Mouse (Mus musculus) layer of hippocampus, adult 9-10 months (tissue): Measurements from ENCODE around the gene St6galnac4.
A peak's percentile ranks its signal among the peaks of the same experiment; 100 is the strongest.

Experiments used
- DNase-seq: peaks from one replicate; pipeline ENCODE4 v3.0.0; 2022; ENCODE audit warnings: low spot score

Gene St6galnac4

GRCm38 (mm10) chr2:32627266-32628043 is 40.6 kb downstream of the St6galnac4 start:
- DNase-seq, result no peak

- DNase-seq, result no peak
These were observed 41.2 kb downstream of the St6galnac4 start for GRCm38 (mm10) chr2:32628044-32628550.

DNA sequence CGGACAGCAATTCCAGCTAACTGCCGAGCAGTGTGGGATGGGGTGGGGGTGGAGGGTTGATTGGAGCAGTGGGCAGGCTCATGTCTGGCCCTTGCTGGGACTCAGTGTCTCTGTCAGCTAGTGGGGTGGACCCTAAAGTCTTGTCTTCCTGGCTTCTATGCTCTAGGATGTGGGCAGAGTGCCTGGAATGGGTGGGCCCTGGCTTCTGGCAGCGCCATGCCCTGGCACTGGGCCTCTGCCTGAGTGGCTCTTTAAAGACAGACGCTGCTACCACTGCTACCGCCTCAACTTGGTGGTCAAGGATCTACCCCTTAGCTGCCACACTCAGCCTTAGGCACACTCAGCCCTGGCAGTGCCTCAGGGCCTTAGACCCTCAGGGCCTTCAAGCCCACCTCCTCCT is 41.8 kb downstream of the St6galnac4 start:
- no peak for DNase-seq

GRCm38 (mm10) chr2:32629276-32629976 is 42.5 kb downstream of the St6galnac4 start:
- DNase-seq, result no peak

DNA sequence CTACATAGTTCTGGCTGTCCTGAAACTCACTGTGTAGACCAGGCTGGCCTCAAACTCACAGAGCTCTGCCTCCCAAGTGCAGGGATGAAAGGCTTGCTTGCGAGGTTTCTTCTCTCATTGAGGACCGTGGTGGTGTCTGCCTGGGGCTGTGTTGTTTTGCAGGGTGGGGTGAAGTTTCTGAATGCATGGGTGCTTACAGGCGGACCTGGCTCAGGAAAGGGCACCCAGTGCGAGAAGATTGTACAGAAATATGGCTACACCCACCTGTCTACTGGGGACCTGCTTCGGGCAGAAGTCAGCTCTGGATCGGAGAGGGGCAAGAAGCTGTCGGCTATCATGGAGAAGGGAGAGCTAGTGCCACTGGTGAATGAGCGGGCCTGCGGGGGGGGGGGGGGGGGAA is 43.1 kb downstream of the St6galnac4 start:
- DNase-seq, result no peak

DNA sequence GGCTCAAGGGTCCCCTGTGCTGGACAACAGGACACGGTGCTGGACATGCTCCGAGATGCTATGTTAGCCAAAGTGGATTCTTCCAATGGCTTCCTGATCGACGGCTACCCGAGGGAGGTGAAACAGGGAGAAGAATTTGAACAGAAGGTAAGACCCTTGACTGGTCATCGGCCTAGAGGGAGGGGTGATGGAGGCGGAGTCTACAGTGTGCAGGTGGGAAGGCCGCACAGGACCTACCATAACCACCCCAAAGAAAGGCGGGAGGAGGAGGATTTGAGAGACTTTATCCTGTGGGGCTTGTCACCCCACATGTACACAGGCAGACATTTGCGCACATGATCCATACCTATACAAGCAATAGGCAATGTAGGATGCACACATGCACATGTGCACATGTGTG is 44.2 kb downstream of the St6galnac4 start:
- DNase-seq, result no peak

DNA sequence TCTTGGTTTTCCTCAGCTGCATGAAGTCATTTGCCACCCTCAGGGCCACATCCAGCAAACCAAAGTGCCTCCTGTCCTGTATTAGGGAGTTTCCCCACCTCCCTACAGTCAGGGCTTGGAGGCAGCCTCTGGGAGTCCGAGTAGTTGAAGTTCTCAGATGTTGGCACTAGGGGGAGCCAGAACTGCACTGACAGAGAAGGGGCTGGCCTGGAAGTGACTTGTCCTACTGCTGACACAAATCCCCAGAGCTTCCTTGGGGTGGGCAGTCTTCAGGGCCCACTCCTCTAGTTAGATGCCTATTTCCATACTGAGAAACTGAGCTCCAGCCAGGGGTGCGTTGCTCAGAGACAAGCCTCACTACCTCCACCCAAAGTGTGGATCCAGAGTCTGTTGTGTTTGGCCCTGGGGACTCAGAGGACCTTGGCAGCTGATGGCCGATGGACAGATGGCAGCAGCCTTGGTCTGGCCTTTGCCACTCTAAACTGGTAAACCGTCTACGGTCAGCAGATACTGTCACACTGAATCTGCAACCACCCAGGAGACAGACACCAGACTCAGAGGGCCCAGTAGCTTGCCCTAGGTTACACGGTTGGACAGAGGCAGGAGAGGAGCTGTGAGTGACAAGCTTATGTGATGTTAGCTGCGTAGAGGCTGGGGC is 45.0 kb downstream of the St6galnac4 start:
- DNase-seq, result peak; percentile 64

DNA sequence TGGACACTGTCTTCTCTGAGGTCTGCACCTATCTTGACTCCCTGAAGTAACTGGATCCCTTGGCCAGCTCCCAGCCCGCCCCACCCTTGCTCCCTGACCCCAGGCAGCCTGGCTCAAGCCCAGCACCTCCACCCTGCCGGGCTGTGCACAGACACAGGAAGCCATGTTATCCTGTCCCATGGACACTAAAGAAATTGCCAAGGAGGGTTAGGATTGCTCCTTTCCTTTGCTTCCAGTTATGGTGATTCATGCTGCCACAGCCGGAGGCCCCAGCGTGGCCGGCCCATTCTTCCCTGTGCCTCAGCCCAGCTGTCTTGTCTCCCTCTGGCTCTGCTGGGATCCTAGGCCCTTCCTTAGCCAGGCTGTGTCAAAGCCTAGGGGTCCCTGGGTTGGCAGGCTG is 46.8 kb downstream of the St6galnac4 start:
- DNase-seq, result no peak

GRCm38 (mm10) chr2:32634277-32635105 is 47.6 kb downstream of the St6galnac4 start:
- no peak for DNase-seq

- DNase-seq, result no peak
These were observed 49.7 kb downstream of the St6galnac4 start for GRCm38 (mm10) chr2:32636617-32637016.

DNA sequence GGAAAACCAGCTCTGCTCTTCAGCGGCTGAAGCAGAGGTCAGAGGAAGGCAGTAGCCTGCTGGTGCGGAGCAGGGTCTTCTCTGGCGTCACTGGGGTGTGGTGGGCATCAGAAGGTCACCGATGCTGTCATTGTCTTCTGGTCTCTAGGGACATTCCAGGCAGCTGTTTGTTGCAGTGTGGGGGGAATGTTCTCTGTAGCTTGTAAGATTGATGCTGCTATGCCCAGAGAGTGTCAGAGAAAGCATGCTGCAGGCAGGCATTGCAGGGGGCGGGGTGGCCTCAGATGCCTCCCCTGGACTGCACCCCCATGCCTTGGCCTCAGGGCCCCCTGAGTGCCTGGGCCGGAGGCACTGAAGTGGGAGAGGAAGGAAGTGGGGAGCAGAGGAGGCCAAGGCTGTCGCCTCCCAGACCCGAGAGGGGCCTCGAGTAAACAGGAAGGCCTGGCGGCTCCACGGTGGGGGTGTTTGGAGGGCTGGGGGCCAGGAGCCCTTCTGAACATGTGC is 50.9 kb downstream of the St6galnac4 start:
- DNase-seq, result no peak

DNA sequence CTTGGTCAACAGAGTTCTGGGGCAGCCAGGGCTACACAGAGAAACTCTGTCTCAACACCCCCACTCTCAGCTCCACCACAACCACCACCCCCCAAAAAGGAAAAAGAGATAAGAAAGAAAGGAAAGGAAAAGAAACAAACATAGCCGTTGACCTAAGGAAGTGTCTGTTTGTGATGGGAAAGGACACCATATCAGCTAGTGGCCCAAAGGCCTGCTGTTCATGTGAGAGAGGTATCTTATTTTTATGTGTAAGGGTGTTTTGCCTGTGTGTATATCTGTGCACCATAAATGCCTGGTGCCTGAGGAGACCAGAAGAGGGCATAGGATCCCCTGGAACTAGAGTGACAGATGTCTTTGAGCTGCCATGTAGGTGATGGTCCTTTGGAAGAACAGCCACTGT is 52.7 kb downstream of the St6galnac4 start:
- DNase-seq, result no peak

DNA sequence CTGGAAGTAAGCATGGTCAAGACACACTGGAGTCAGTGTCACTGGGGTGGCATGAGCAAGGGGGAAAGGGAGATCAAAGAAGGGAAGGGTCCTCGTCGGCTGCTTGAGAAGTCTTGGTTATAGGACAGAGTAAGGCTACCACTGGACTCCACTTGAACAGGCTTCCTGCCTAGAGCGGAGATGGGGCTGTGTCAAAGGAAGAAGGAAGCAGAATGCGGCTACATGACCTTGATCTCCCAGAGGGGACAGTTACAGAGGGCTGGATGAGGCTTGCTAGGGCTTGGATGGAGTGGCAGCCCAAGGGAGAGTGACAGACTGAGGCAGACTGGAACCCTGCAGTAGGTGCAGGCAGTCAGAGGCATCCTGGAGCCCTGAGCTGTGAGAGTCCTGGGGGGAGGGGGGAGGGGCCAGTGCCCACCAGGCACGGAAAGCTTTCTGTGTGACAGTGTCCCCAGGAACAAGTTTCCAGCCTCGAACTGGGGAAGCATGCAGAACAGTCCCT is 53.7 kb downstream of the St6galnac4 start:
- no peak for DNase-seq

- DNase-seq, result no peak
These were observed 54.9 kb downstream of the St6galnac4 start for GRCm38 (mm10) chr2:32641810-32642209.

- no peak for DNase-seq
These were observed 55.9 kb downstream of the St6galnac4 start for GRCm38 (mm10) chr2:32642813-32643212.

DNA sequence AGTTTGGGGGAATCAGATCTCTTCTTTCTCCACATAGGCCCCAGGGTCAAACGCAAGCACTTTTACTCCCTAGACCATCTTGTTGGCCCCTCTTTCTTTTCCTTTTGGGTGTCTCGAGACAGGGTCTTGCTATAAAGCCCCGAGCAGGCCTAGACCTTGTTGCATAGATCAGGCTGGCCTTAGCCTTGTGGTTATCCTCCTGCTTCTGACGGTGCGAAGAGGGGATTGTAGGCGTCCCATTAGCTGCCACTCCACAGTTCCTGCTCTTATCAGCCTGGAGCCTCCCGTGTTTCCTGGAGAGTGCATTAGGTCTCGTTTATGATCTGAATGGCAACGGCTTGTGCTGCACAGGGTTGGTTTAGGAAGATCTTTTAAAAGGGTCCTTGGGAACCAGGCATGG is 57.2 kb downstream of the St6galnac4 start:
- DNase-seq, result no peak

- no peak for DNase-seq
These were observed 58.0 kb downstream of the St6galnac4 start for GRCm38 (mm10) chr2:32644799-32645475.

- no peak for DNase-seq
These were observed 58.8 kb downstream of the St6galnac4 start for GRCm38 (mm10) chr2:32645647-32646046.

DNA sequence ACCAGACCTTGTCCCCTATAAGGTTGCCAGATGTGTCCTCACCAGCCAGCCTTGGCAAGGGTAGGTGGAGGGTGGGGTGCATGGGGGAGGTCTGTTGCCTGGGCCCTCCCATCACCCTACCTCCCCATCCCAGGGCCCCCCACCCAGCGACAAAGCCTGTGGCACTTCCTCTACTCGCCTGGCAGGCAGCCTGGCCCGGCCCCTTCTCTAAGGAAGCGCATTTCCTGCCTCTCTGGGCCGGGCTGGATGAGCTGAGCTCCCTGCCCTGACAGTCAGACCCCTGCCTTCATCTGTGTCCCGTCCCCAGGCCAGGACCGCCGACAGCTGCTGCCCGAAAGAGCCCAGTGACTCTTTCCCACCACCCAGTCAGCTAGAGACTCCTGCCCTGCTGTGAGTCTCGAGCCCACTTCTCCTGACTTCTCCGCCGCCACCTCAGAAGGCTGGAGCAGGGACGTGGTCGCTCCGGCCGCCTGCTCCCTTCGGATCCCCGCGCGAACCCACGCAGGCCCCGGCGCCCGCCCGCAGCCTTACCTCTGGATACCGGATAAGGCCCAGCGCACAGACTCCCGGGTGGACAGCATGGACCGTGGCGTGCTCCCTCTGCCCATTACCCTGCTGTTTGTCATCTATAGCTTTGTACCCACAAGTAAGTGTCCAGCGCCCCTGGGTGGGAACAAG is 59.6 kb downstream of the St6galnac4 start, which contains the start of gene Eng:
Eng (plus strand) TSS at position 217 of the 678 bp plus-strand sequence.
- no peak for DNase-seq

- no peak for DNase-seq
These were observed 60.5 kb downstream of the St6galnac4 start for GRCm38 (mm10) chr2:32647366-32647765.
